9 mouse cellular contexts compared by ENCODE assay signal in genomic region chr7:44464511-44464910, GRCm38 (mm10). TPM values are rescaled to one million over a fixed set of nuclear protein-coding genes. Genes with fewer than 3 reads are reported as not detected.
DNase-seq lines count a peak whose midpoint lies in the region; ATAC-seq and TF ChIP-seq lines count a peak whose summit lies in the region.
"Had no signal": no experiment of that assay in that cellular context is flagged by ENCODE, and none has a peak within 500 bp of the region (broad histone marks: within the 10 kb centered on the region; RNA-seq: fewer than 3 reads in every experiment).

No protein-coding gene starts in this region.

- H3K36me3 ChIP-seq in forebrain, embryonic 16.5 days (ENCODE audit: control insufficient read depth, insufficient read depth): peaks cover 26% of the 10 kb centered on the region

- WGBS in forebrain, embryonic 16.5 days: 6% methylated on average over 4 of the region's 4 CpGs
- 4% methylated on average over 4 of the region's 4 CpGs for WGBS in olfactory bulb, adult 2 months

- no peaks in the 10 kb centered on the region for H3K27me3 ChIP-seq in forebrain, embryonic 16.5 days (replicated peaks; ENCODE audit: control insufficient read depth, insufficient read depth, low read length)

- TF ChIP-seq POLR2A in olfactory bulb, adult 2 months (IDR thresholded peaks at IDR 0.05; ENCODE audit: insufficient read depth, low read depth, low read length): no peak

- H3K9me3 ChIP-seq in forebrain, embryonic 16.5 days (ENCODE audit: control insufficient read depth, low read length): no peaks in the 10 kb centered on the region

- TF ChIP-seq CTCF in olfactory bulb, adult 2 months (IDR thresholded peaks at IDR 0.05; ENCODE audit: insufficient read depth, low read depth, low read length): no peak

- no peak overlapping the region for H3K4me3 ChIP-seq in forebrain, embryonic 16.5 days (replicated peaks; ENCODE audit: low read length)
- no peak overlapping the region for H3K4me3 ChIP-seq in olfactory bulb, adult 2 months (ENCODE audit: insufficient read depth, low read depth, low read length)

- peak; percentile 39 for DNase-seq in embryo, embryonic 11 days
- DNase-seq in embryo, embryonic 10.5 days (ENCODE audit: low spot score): no peak
- peak; percentile 66 to 91 for DNase-seq in left cerebral cortex, adult 8-10 months (ENCODE audit: low spot score in 2 of 2)
- no peak for DNase-seq in lung, postnatal 36 days
- no peak for DNase-seq in natural killer cell, adult 2 months (ENCODE audit: low spot score in 2 of 2)
- no peak for DNase-seq in kidney, adult 8-10 months

- H3K4me2 ChIP-seq in forebrain, embryonic 16.5 days (ENCODE audit: low read length): peak overlapping the region; percentile 13; the same call in 1 of the 2 replicates

- peak overlapping the region; percentile 29 for H3K9ac ChIP-seq in forebrain, embryonic 16.5 days (replicated peaks; ENCODE audit: low read depth, low read length)

- H3K4me1 ChIP-seq in forebrain, embryonic 16.5 days (replicated peaks; ENCODE audit: control insufficient read depth, insufficient read depth, low read length): peaks cover 44% of the 10 kb centered on the region
- peaks cover 52% of the 10 kb centered on the region for H3K4me1 ChIP-seq in olfactory bulb, adult 2 months (ENCODE audit: control insufficient read depth, insufficient read depth, low read length)

- H3K27ac ChIP-seq in forebrain, embryonic 16.5 days (ENCODE audit: low read length): peak overlapping the region; percentile 82
- peak overlapping the region; percentile 68 for H3K27ac ChIP-seq in olfactory bulb, adult 2 months (ENCODE audit: insufficient read depth, low read depth, low read length)

- no peak for ATAC-seq in forebrain, embryonic 16.5 days

RNA-seq across cellular contexts. Expression of gene Aspdh, which starts 0.7 kb away (rescaled TPM):
- polyA plus RNA-seq in forebrain, embryonic 16.5 days (2015; fragmentation: Nextera tagmentation; extraction: Ambion mirVana): 2.6 and 3.7 TPM in 2 replicates
- 1 to 10 TPM; 5.2 to 9.7 (median 6.4) TPM for total RNA-seq in left cerebral cortex, adult 8-10 months (2022)
- polyA plus RNA-seq in olfactory bulb, adult 2 months (2012; ENCODE audit: insufficient read depth, insufficient read length, low replicate concordance, missing spikeins): not detected in 2 replicates
- total RNA-seq: hematopoietic stem cell, adult 5-6 weeks had no signal

RNA-seq across cellular contexts. Expression of gene Josd2, which starts 3.3 kb away (rescaled TPM):
- polyA plus RNA-seq in forebrain, embryonic 16.5 days (2015; fragmentation: Nextera tagmentation; extraction: Ambion mirVana): 51.4 and 61.8 TPM in 2 replicates
- 10 to 100 TPM; 84.0 to 90.6 (median 87.5) TPM for total RNA-seq in left cerebral cortex, adult 8-10 months (2022)
- not detected in 2 replicates for polyA plus RNA-seq in olfactory bulb, adult 2 months (2012; ENCODE audit: insufficient read depth, insufficient read length, low replicate concordance, missing spikeins)

RNA-seq across cellular contexts. Expression of gene Emc10, which starts 31.8 kb away (rescaled TPM):
- 120 and 127 TPM in 2 replicates for polyA plus RNA-seq in forebrain, embryonic 16.5 days (2015; fragmentation: Nextera tagmentation; extraction: Ambion mirVana)
- 100 to 1,000 TPM; 186 to 208 (median 193) TPM for total RNA-seq in left cerebral cortex, adult 8-10 months (2022)
- polyA plus RNA-seq in olfactory bulb, adult 2 months (2012; ENCODE audit: insufficient read depth, insufficient read length, low replicate concordance, missing spikeins): not detected in 2 replicates

RNA-seq across cellular contexts. Expression of gene Fam71e1, which starts 31.9 kb away (rescaled TPM):
- polyA plus RNA-seq in forebrain, embryonic 16.5 days (2015; fragmentation: Nextera tagmentation; extraction: Ambion mirVana): 22.2 and 28.9 TPM in 2 replicates
- 10 to 100 TPM; 19.7 to 22.5 (median 20.8) TPM for total RNA-seq in left cerebral cortex, adult 8-10 months (2022)
- polyA plus RNA-seq in olfactory bulb, adult 2 months (2012; ENCODE audit: insufficient read depth, insufficient read length, low replicate concordance, missing spikeins): not detected in 2 replicates
- total RNA-seq: hematopoietic stem cell, adult 5-6 weeks had no signal

RNA-seq across cellular contexts. Expression of gene Lrrc4b, which starts 35.7 kb away (rescaled TPM):
- 10.6 and 12.6 TPM in 2 replicates for polyA plus RNA-seq in forebrain, embryonic 16.5 days (2015; fragmentation: Nextera tagmentation; extraction: Ambion mirVana)
- total RNA-seq in left cerebral cortex, adult 8-10 months (2022): 100 to 1,000 TPM; 272 to 301 (median 284) TPM
- not detected in 2 replicates for polyA plus RNA-seq in olfactory bulb, adult 2 months (2012; ENCODE audit: insufficient read depth, insufficient read length, low replicate concordance, missing spikeins)
- total RNA-seq: hematopoietic stem cell, adult 5-6 weeks had no signal

Comparison
In these comparisons a context has a peak if more than half of its experiments do, and no peak if none do; other contexts are left out.
1. DNase-seq: peak in embryo, embryonic 11 days (single experiment) and left cerebral cortex, adult 8-10 months (2 of 2); none in embryo, embryonic 10.5 days (single experiment), lung, postnatal 36 days (single experiment), natural killer cell, adult 2 months (0 of 2) and kidney, adult 8-10 months (0 of 2).